Mouse (Mus musculus) ES-E14 (cell line): ENCODE results near the gene Gdpd5.

Experiments
- CHD2 ChIP-seq: IDR thresholded peaks from 2 replicates; pipeline ENCODE4 v1.6.1; 2014; ENCODE audit warnings: mild to moderate bottlenecking, low read depth, low read length, inconsistent platforms
- HCFC1 ChIP-seq: IDR thresholded peaks from 2 replicates; pipeline ENCODE4 v1.6.1; 2012; ENCODE audit warnings: low read length, inconsistent platforms, borderline replicate concordance; ENCODE audit not compliant: insufficient read depth

DNA sequence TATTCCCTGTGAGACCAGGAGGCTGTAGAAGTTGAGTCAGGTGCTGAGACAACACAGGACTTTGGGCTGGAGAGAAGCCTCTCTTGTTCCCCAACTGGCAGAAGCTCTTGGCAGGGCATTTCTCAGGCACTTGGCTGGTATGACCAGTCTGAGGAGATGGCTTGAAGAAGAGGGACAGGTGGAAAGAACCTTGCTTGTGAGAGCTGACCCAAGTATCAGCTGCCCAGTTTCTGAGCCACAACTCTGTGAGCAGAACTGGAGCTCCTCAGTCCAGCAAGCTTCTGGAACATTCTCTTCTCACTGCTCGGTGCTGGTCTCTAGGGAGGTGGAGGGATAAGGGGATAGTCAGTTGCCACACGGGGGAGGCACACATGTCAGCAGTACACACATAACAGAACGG is 38.1 kb downstream of the Gdpd5 start:
- TF ChIP-seq HCFC1 (no peak), CHD2 (no peak)
